Mouse (Mus musculus): Measurements from ENCODE around the gene Olfml2b.
A peak's percentile ranks its signal among the peaks of the same experiment; 100 is the strongest.

Olfml2b gene

GRCm38 (mm10) chr1:170644255-170645205 lies at the start of gene Olfml2b:
TSS of gene Olfml2b (plus strand) at chr1:170644532.
- peak; percentile 87 for DNase-seq (ENCODE audit: low spot score)

- no peak for DNase-seq (ENCODE audit: low spot score)
Observed at GRCm38 (mm10) chr1:170594575-170594974, 49.8 kb upstream of the Olfml2b start.

GRCm38 (mm10) chr1:170605228-170606001 lies 38.9 kb upstream of the Olfml2b start:
- no peak for DNase-seq (ENCODE audit: low spot score)

- no peak for DNase-seq (ENCODE audit: low spot score)
Observed at GRCm38 (mm10) chr1:170607231-170607917, 37.0 kb upstream of the Olfml2b start.

- no peak for DNase-seq (ENCODE audit: low spot score)
Observed at GRCm38 (mm10) chr1:170608461-170609071, 35.8 kb upstream of the Olfml2b start.

GRCm38 (mm10) chr1:170609872-170610271 lies 34.5 kb upstream of the Olfml2b start:
- no peak for DNase-seq (ENCODE audit: low spot score)

GRCm38 (mm10) chr1:170610289-170610688 lies 34.0 kb upstream of the Olfml2b start:
- no peak for DNase-seq (ENCODE audit: low spot score)

- DNase-seq (ENCODE audit: low spot score): no peak
Observed at GRCm38 (mm10) chr1:170610695-170611094, 33.6 kb upstream of the Olfml2b start.

- no peak for DNase-seq (ENCODE audit: low spot score)
Observed at GRCm38 (mm10) chr1:170611631-170612030, 32.7 kb upstream of the Olfml2b start.

GRCm38 (mm10) chr1:170612968-170613872 lies 31.1 kb upstream of the Olfml2b start:
- peak; percentile 23 for DNase-seq (ENCODE audit: low spot score)

GRCm38 (mm10) chr1:170619686-170620374 lies 24.5 kb upstream of the Olfml2b start:
- DNase-seq (ENCODE audit: low spot score): no peak

- no peak for DNase-seq (ENCODE audit: low spot score)
Observed at GRCm38 (mm10) chr1:170622934-170623333, 21.4 kb upstream of the Olfml2b start.

GRCm38 (mm10) chr1:170623432-170623831 lies 20.9 kb upstream of the Olfml2b start:
- no peak for DNase-seq (ENCODE audit: low spot score)

- no peak for DNase-seq (ENCODE audit: low spot score)
Observed at GRCm38 (mm10) chr1:170630489-170630888, 13.8 kb upstream of the Olfml2b start.

GRCm38 (mm10) chr1:170631571-170631970 lies 12.8 kb upstream of the Olfml2b start:
- no peak for DNase-seq (ENCODE audit: low spot score)

GRCm38 (mm10) chr1:170632385-170632784 lies 11.9 kb upstream of the Olfml2b start:
- no peak for DNase-seq (ENCODE audit: low spot score)

- no peak for DNase-seq (ENCODE audit: low spot score)
Observed at GRCm38 (mm10) chr1:170632856-170633255, 11.5 kb upstream of the Olfml2b start.

GRCm38 (mm10) chr1:170638941-170639340 lies 5.4 kb upstream of the Olfml2b start:
- DNase-seq (ENCODE audit: low spot score): no peak

GRCm38 (mm10) chr1:170645896-170646605 lies 1.7 kb downstream of the Olfml2b start:
- DNase-seq (ENCODE audit: low spot score): no peak

Data from testis, postnatal 14 days (tissue).